Mouse (Mus musculus): ENCODE data around the gene Dapp1. TPM values are rescaled to one million over a fixed set of nuclear protein-coding genes. Genes with fewer than 3 reads are reported as not detected.
"Not testable (repeated sequence)": the region's sequence is repeated elsewhere in the genome, so short reads cannot be mapped to it uniquely, and the experiment has no call there.

Gene Dapp1
- total and polyA plus RNA-seq, 3 experiments = 53.5 to 63.6 (median 62.8) TPM

DNA sequence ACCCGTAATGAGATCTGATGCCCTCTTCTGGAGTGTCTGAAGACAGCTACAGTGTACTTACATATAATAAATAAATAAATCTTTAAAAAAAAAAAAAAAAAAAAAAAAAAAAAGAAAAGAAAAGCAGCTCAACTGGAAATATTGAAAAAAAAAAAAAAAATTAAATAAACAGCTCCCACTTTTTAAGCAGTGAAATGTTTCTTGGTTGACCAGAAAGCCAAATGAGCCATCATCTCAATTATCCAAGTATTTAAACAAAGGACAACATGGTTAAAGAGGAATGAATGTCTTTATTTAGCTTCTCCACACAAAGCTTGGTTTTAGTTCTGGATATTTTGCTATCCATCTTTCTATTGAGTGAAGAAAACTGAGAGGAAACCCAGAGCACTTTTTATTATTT, 66.8 kb downstream of the Dapp1 start:
- H3K4me2 ChIP-seq (ENCODE audit: insufficient read depth, low read depth, poor library complexity, severe bottlenecking); in situ Hi-C loops (cut with MboI; ENCODE audit: low pct_ligation_motif_present, low pct_unique_long_range_greater_than_20kb, low sequenced_read_pairs); H3K9me3 ChIP-seq (replicated peaks; ENCODE audit: low read length); H3K9ac ChIP-seq (ENCODE audit: insufficient read depth, low read depth); DNase-seq (ENCODE audit: extremely low read depth); H3K4me3 ChIP-seq (replicated peaks in 1 of 3; ENCODE audit: low read depth in 2 of 3, low read length in 2 of 3, poor library complexity in 1 of 3); dilution Hi-C loops (cut with MboI; ENCODE audit: extremely low pct_ligation_motif_present, extremely low pct_unique_long_range_greater_than_20kb, low sequenced_read_pairs); H3K27ac ChIP-seq (ENCODE audit: insufficient read depth, low read depth); H3K27me3 ChIP-seq (replicated peaks): not testable (repeated sequence)
- Histone ChIP-seq H3K79me2 (replicated peaks; ENCODE audit: control insufficient read depth, extremely low read depth, insufficient read depth, poor library complexity, severe bottlenecking) (peaks cover 16% of the 10 kb centered on the region), H3K4me1 (ENCODE audit: control insufficient read depth in 1 of 2, insufficient read depth in 2 of 2) (peaks cover 6 to 11% of the 10 kb centered on the region in 2 experiments), H3K36me3 (replicated peaks in 1 of 2; ENCODE audit: control insufficient read depth in 1 of 2, insufficient read depth in 1 of 2, low read length in 1 of 2) (peaks cover 1 to 16% of the 10 kb centered on the region in 2 experiments)
- TF ChIP-seq CTCF (conservative IDR thresholded peaks at IDR 0.05 in 1 of 2, IDR thresholded peaks at IDR 0.05 in 1 of 2; ENCODE audit: low read depth in 2 of 2, low read length in 2 of 2) (peak in 1 of 2 experiments; percentile 13; a peak in 1 of 4 replicates), ZNF384 (IDR thresholded peaks at IDR 0.05; ENCODE audit: low read depth, low read length) (peak; percentile 69)

- no peak overlapping the region for H3K9ac ChIP-seq (ENCODE audit: insufficient read depth, low read depth)
- no peak for TF ChIP-seq RCOR1 (conservative IDR thresholded peaks at IDR 0.05; ENCODE audit: low read depth, low read length)
- TF ChIP-seq TCF12 (IDR thresholded peaks at IDR 0.05; ENCODE audit: low read depth, low read length) = no peak
- no peak for TF ChIP-seq MXI1 (IDR thresholded peaks at IDR 0.05; ENCODE audit: low read depth, low read length)
- TF ChIP-seq NRF1 (IDR thresholded peaks at IDR 0.05; ENCODE audit: low read depth, low read length) = no peak
- H3K4me3 ChIP-seq (replicated peaks in 1 of 3; ENCODE audit: low read depth in 2 of 3, low read length in 2 of 3, poor library complexity in 1 of 3) = no peak overlapping the region
- H3K4me2 ChIP-seq (ENCODE audit: insufficient read depth, low read depth, poor library complexity, severe bottlenecking) = no peak overlapping the region
- H3K4me1 ChIP-seq (ENCODE audit: control insufficient read depth in 1 of 2, insufficient read depth in 2 of 2) = peaks cover 4 to 9% of the 10 kb centered on the region in 2 experiments
- H3K27me3 ChIP-seq (replicated peaks) = no peaks in the 10 kb centered on the region
- no peak overlapping the region for H3K27ac ChIP-seq (ENCODE audit: insufficient read depth, low read depth)
- H3K9me3 ChIP-seq (replicated peaks; ENCODE audit: low read length) = peaks cover 2% of the 10 kb centered on the region
- dilution Hi-C loops (cut with MboI; ENCODE audit: extremely low pct_ligation_motif_present, extremely low pct_unique_long_range_greater_than_20kb, low sequenced_read_pairs) (no loop called here), in situ Hi-C loops (cut with MboI; ENCODE audit: low pct_ligation_motif_present, low pct_unique_long_range_greater_than_20kb, low sequenced_read_pairs) (no loop called here)
- peaks cover 3 to 22% of the 10 kb centered on the region in 2 experiments for H3K36me3 ChIP-seq (replicated peaks in 1 of 2; ENCODE audit: control insufficient read depth in 1 of 2, insufficient read depth in 1 of 2, low read length in 1 of 2)
- no peak for DNase-seq (ENCODE audit: extremely low read depth)
- H3K79me2 ChIP-seq (replicated peaks; ENCODE audit: control insufficient read depth, extremely low read depth, insufficient read depth, poor library complexity, severe bottlenecking) = peaks cover 4% of the 10 kb centered on the region
These were observed 68.3 kb downstream of the Dapp1 start for GRCm38 (mm10) chr3:137913093-137913492.

DNA sequence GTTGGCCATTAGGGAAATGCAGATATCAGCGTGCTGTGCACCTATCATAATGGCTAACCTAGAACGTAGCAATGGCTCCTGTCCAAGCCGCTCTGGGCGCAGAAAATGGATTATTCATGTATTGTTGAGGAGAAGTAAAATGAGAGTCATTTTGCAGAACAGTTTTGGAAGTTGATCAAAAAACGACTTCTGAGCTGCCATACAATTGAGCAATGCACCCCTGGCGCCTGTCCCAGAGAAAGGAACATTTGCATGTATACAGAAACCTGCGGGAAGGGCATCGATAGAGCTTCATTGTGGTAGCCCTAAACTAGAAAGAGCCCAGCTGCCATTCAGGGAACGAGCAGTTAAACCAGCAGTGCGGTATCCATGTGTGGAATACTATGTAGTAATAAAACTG, 81.2 kb downstream of the Dapp1 start:
- H3K79me2 ChIP-seq (replicated peaks; ENCODE audit: control insufficient read depth, extremely low read depth, insufficient read depth, poor library complexity, severe bottlenecking) = no peaks in the 10 kb centered on the region
- dilution Hi-C loops (cut with MboI; ENCODE audit: extremely low pct_ligation_motif_present, extremely low pct_unique_long_range_greater_than_20kb, low sequenced_read_pairs) (no loop called here), in situ Hi-C loops (cut with MboI; ENCODE audit: low pct_ligation_motif_present, low pct_unique_long_range_greater_than_20kb, low sequenced_read_pairs) (no loop called here)
- no peak for DNase-seq (ENCODE audit: extremely low read depth)
- no peaks in the 10 kb centered on the region for H3K27me3 ChIP-seq (replicated peaks)
- TF ChIP-seq RCOR1 (conservative IDR thresholded peaks at IDR 0.05; ENCODE audit: low read depth, low read length) = no peak
- no peak for TF ChIP-seq EP300 (IDR thresholded peaks at IDR 0.05; ENCODE audit: low read length)
- no peak for TF ChIP-seq E2F4 (IDR thresholded peaks at IDR 0.05; ENCODE audit: insufficient replicate concordance, low read depth, low read length)
- TF ChIP-seq IRF4 (IDR thresholded peaks at IDR 0.05; ENCODE audit: low read depth, low read length) = no peak
- TF ChIP-seq ZMIZ1 (IDR thresholded peaks at IDR 0.05; ENCODE audit: low read depth, low read length) = no peak
- no peak for TF ChIP-seq MAX (IDR thresholded peaks at IDR 0.05; ENCODE audit: low read length)
- TF ChIP-seq ELF1 (IDR thresholded peaks at IDR 0.05; ENCODE audit: low read depth, low read length) = no peak
- TF ChIP-seq NRF1 (IDR thresholded peaks at IDR 0.05; ENCODE audit: low read depth, low read length) = no peak
- TF ChIP-seq MEF2A (IDR thresholded peaks at IDR 0.05; ENCODE audit: borderline replicate concordance, low read depth, low read length) = no peak
- no peak for TF ChIP-seq CTCF (conservative IDR thresholded peaks at IDR 0.05 in 1 of 2, IDR thresholded peaks at IDR 0.05 in 1 of 2; ENCODE audit: low read depth in 2 of 2, low read length in 2 of 2)
- no peak for TF ChIP-seq ZNF384 (IDR thresholded peaks at IDR 0.05; ENCODE audit: low read depth, low read length)
- TF ChIP-seq NELFE (IDR thresholded peaks at IDR 0.05; ENCODE audit: low read depth, low read length) = no peak
- TF ChIP-seq KAT2A (IDR thresholded peaks at IDR 0.05; ENCODE audit: insufficient replicate concordance, low read length) = no peak
- no peak overlapping the region for H3K27ac ChIP-seq (ENCODE audit: insufficient read depth, low read depth)
- no peak overlapping the region for H3K4me3 ChIP-seq (replicated peaks in 1 of 3; ENCODE audit: low read depth in 2 of 3, low read length in 2 of 3, poor library complexity in 1 of 3)
- no peak overlapping the region for H3K4me2 ChIP-seq (ENCODE audit: insufficient read depth, low read depth, poor library complexity, severe bottlenecking)
- H3K36me3 ChIP-seq (replicated peaks in 1 of 2; ENCODE audit: control insufficient read depth in 1 of 2, insufficient read depth in 1 of 2, low read length in 1 of 2) = peaks cover 44 to 63% of the 10 kb centered on the region in 2 experiments
- peaks cover 9% of the 10 kb centered on the region for H3K9me3 ChIP-seq (replicated peaks; ENCODE audit: low read length)
- peaks cover 0 to 17% of the 10 kb centered on the region in 2 experiments; a peak in 2 of 4 replicates for H3K4me1 ChIP-seq (ENCODE audit: control insufficient read depth in 1 of 2, insufficient read depth in 2 of 2)
- no peak overlapping the region for H3K9ac ChIP-seq (ENCODE audit: insufficient read depth, low read depth)

All from CH12.LX (cell line).